Mouse (Mus musculus) right cerebral cortex, postnatal 14 days (tissue): ENCODE measurements around the gene Gm3642.
"Not testable (repeated sequence)": the region's sequence is repeated elsewhere in the genome, so short reads cannot be mapped to it uniquely, and the experiment has no call there.

ENCODE experiments used
- DNase-seq: peaks from one replicate; pipeline ENCODE4 v3.0.0; 2022

Gene Gm3642

GRCm38 (mm10) chr14:6840211-6840610 is at the start of gene Gm3642:
Gene Gm3642, minus strand, starts transcription at chr14:6840311.
- DNase-seq = not testable (repeated sequence)

GRCm38 (mm10) chr14:6889521-6890012 is 49.5 kb upstream of the Gm3642 start, which contains the start of gene Gm3667:
Gene Gm3667, minus strand, starts transcription at chr14:6889962.
- DNase-seq = peak; percentile 3

GRCm38 (mm10) chr14:6888811-6889210 is 48.7 kb upstream of the Gm3642 start:
- DNase-seq = not testable (repeated sequence)

- DNase-seq = not testable (repeated sequence)
These were observed 16.8 kb downstream of the Gm3642 start for GRCm38 (mm10) chr14:6823297-6823696.
